Mouse (Mus musculus): Measurements from ENCODE around the gene Cphx1. TPM values are rescaled to one million over a fixed set of nuclear protein-coding genes. Genes with fewer than 3 reads are reported as not detected.
"Not testable (repeated sequence)": the region's sequence is repeated elsewhere in the genome, so short reads cannot be mapped to it uniquely, and the experiment has no call there.

The Cphx1 gene
- not detected for total RNA-seq (2021)

GRCm38 (mm10) chr14:25938004-25938403 lies at the start of gene Cphx1:
TSS of gene Cphx1 (plus strand) at chr14:25938304.
- DNase-seq (ENCODE audit: extremely low spot score in 1 of 2, low spot score in 1 of 2) = not testable (repeated sequence)

DNA sequence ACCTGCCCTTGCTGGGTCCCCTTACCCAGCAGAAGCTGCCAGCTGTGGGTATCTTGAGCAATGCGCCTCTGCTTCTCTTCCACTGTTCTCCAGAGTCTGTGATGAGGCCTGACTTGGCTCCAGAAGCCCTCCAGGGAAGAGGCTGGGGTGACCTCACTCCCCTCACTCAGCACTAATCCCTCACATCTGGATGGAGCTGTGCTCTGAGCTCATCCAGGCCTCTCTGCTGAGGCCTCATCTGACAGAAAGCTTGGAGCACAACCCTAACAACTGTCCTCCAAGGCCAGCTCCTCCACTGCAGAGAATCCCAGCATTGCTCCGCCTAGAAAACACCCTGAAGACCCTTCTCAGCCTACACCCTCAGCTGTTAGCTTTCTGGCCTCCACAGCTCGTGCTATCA lies 43.5 kb upstream of the Cphx1 start:
- not testable (repeated sequence) for DNase-seq (ENCODE audit: extremely low spot score in 1 of 2, low spot score in 1 of 2)

GRCm38 (mm10) chr14:25895686-25896085 lies 42.4 kb upstream of the Cphx1 start:
- not testable (repeated sequence) for DNase-seq (ENCODE audit: extremely low spot score in 1 of 2, low spot score in 1 of 2)

DNA sequence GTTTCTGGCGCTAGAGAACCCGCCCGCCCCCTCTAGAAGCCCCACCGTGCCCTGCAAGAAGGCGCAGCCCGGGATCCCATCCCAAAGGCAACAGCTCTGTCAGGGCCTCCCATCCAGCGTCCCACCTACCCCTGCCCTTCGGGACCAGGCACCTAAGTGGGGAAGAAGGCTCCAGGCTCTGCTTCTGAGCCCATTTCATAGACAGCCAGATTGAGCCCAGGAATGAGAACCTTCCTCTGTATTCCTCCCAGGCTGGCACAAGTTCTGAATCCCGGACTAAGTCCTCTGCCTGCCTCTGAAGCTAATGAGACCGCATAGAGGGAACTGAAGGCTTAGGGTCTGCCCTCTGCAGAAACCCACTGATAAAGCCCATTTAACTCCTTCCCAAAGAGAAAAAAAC lies 35.1 kb upstream of the Cphx1 start, which contains the start of gene Plac9a:
Plac9a (minus strand) TSS at position 101 of the 400 bp plus-strand sequence.
- DNase-seq (ENCODE audit: extremely low spot score in 1 of 2, low spot score in 1 of 2) = not testable (repeated sequence)

- peak in 1 of 2 experiments; percentile 1 for DNase-seq (ENCODE audit: extremely low spot score in 1 of 2, low spot score in 1 of 2)
Observed at GRCm38 (mm10) chr14:25905243-25905642, 32.9 kb upstream of the Cphx1 start.

- DNase-seq (ENCODE audit: extremely low spot score in 1 of 2, low spot score in 1 of 2) = not testable (repeated sequence)
Observed at GRCm38 (mm10) chr14:25907272-25907671, 30.8 kb upstream of the Cphx1 start.

DNA sequence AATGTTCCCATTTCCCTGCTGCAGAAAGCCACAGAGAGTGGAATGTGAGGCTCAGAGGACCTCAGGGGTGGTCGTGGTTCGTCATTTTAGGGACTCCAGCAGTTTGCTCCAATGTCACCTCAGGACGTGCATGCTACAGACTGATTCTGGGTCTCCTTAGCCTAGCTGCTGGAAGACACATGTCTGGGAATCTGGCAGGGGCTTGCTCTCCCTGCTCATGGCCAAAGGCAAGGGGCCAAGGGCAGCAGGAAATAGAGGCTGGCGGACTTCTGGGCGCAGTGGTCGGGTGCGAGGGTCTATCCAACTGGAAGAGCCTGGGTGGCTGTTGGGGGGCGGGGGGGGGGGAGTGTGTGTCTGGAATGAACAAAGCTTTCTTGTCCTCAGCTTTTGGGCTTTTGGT lies 29.1 kb upstream of the Cphx1 start:
- not testable (repeated sequence) for DNase-seq (ENCODE audit: extremely low spot score in 1 of 2, low spot score in 1 of 2)

DNA sequence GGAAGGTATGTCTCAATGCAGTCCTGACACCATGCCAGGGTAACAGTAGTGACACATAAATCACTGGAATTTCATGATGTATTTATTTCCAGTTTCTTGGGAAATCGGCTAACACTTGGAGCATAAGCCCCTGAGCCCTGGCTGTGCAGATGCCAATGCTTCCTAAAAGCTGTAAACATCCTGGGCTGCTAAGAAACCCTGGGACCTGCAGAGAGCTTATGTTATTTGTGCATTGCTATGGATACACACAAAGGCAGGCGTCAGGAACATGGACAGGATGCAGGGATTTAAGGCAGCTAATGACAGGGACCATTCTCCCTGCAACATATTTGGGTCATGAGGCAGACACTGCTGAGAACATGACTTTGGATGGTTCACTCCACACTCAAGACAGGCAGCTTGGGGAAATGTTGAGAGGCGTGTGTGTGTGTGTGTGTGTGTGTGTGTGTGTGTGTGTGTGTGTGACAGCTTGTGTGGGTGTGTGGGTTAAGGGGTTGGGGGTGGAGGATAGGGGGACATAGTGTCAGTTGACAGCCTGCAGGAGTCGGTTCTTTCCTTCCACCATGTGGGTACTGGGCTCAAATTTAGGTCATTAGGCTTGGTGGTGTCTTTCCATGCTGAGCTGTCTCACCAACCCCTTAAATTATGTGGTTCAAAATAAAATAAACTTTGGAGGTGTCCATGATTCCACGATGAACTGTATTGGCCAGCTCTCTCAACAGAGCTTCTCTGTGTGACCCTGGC lies 19.5 kb upstream of the Cphx1 start:
- not testable (repeated sequence) for DNase-seq (ENCODE audit: extremely low spot score in 1 of 2, low spot score in 1 of 2)

GRCm38 (mm10) chr14:25926814-25927561 lies 11.1 kb upstream of the Cphx1 start:
- DNase-seq (ENCODE audit: extremely low spot score in 1 of 2, low spot score in 1 of 2) = not testable (repeated sequence)

DNA sequence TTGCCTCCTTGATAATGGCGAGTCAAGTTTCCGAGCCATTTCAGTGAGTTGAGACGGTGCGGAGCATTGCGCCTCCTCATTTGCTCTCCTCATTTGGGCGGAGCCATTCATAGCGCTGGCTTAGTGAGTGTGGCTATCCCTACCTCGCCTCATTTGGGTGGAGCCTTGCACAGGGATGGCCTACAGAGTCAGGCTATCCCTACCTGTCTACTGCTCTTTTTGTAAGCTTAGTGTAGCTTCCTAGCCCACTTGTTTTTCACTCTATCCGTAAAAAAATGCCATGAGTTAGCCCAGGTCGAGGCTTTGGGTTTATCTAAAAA lies 10.6 kb upstream of the Cphx1 start, which contains the start of gene Tmem254a:
Tmem254a (minus strand) TSS at position 111 of the 320 bp plus-strand sequence.
- DNase-seq (ENCODE audit: extremely low spot score in 1 of 2, low spot score in 1 of 2) = not testable (repeated sequence)

- DNase-seq (ENCODE audit: extremely low spot score in 1 of 2, low spot score in 1 of 2) = not testable (repeated sequence)
Observed at GRCm38 (mm10) chr14:25936867-25937630, 1.1 kb upstream of the Cphx1 start.

- DNase-seq (ENCODE audit: extremely low spot score in 1 of 2, low spot score in 1 of 2) = not testable (repeated sequence)
Observed at GRCm38 (mm10) chr14:25957861-25958260, 19.8 kb downstream of the Cphx1 start.

- DNase-seq (ENCODE audit: extremely low spot score in 1 of 2, low spot score in 1 of 2) = not testable (repeated sequence)
Observed at GRCm38 (mm10) chr14:25978371-25979241, 40.5 kb downstream of the Cphx1 start, which contains the start of gene Duxbl1. TSS of gene Duxbl1 (plus strand) at chr14:25978577.

GRCm38 (mm10) chr14:25979242-25979941 lies 41.3 kb downstream of the Cphx1 start:
- not testable (repeated sequence) for DNase-seq (ENCODE audit: extremely low spot score in 1 of 2, low spot score in 1 of 2)

DNA sequence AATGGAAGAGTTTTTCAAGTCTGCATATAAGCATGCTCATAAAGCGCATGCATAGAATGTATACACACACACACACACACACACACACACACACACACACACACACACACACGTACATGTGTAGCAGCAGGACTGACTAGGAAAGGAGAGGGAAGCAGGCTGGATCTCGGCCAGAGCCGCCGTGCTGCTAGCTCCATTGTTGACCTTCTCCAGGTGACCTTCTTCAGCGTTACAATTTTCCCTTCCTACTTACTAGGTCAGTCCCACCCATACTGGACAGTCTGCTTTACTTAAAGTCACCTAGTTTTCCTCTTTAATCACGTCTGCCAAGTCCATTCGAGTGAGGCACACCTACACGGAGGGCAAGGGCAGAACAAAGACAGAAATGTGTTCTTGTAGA lies 43.8 kb downstream of the Cphx1 start:
- not testable (repeated sequence) for DNase-seq (ENCODE audit: extremely low spot score in 1 of 2, low spot score in 1 of 2)

All from layer of hippocampus, postnatal 25 days (tissue).